Mouse (Mus musculus) hindbrain, embryonic 14.5 days (tissue): ENCODE measurements at regions not wholly inside any gene's neighbourhood (a gene's known extent, or its start where the extent isn't known, plus 50 kb on each side); places are given as distances from the start of the nearest gene placed in this dataset.

Experiments
- ATAC-seq: fragments of 200-750 bp; cut with Nextera tagmentation; 2 replicates; pipeline ENCODE4 v1.8.0; 2017; ENCODE audit warnings: moderate number of reproducible peaks, mild to moderate bottlenecking, moderate TSS enrichment, moderate library complexity; ENCODE audit not compliant: low FRiP score
- DNase-seq: peaks from one replicate; pipeline ENCODE4 v3.0.0-alpha.2; 2015; ENCODE audit warnings: low spot score
- H3K27ac ChIP-seq: fragments of 300-500 bp; sonication (generic); 2 replicates; pipeline ENCODE4 v1.5.1; 2014; ENCODE audit warnings: mild to moderate bottlenecking, moderate library complexity
- H3K27me3 ChIP-seq: fragments of 300-500 bp; sonication (generic); 2 replicates; pipeline ENCODE4 v1.6.1; 2014; ENCODE audit warnings: mild to moderate bottlenecking, low read length, mixed read lengths; ENCODE audit not compliant: control insufficient read depth, insufficient read depth
- H3K36me3 ChIP-seq: fragments of 300-500 bp; sonication (generic); replicated peaks from 2 replicates; pipeline ENCODE4 v1.6.1; 2014; ENCODE audit not compliant: control insufficient read depth, insufficient read depth
- H3K4me1 ChIP-seq: fragments of 300-500 bp; sonication (generic); replicated peaks from 2 replicates; pipeline ENCODE4 v1.6.1; 2014; ENCODE audit warnings: antibody characterized with exemption, low read length, mixed read lengths; ENCODE audit not compliant: control insufficient read depth, insufficient read depth
- H3K4me2 ChIP-seq: fragments of 300-500 bp; sonication (generic); replicated peaks from 2 replicates; pipeline ENCODE4 v1.6.1; 2014; ENCODE audit warnings: mild to moderate bottlenecking, moderate library complexity
- H3K4me3 ChIP-seq: fragments of 300-500 bp; sonication (generic); replicated peaks from 2 replicates; pipeline ENCODE4 v1.5.1; 2014; ENCODE audit warnings: mild to moderate bottlenecking, low read length
- H3K9ac ChIP-seq: fragments of 300-500 bp; sonication (generic); 2 replicates; pipeline ENCODE4 v1.6.1; 2014
- H3K9me3 ChIP-seq: fragments of 300-500 bp; sonication (generic); 2 replicates; pipeline ENCODE4 v1.6.1; 2016; ENCODE audit warnings: low read length; ENCODE audit not compliant: control insufficient read depth
- WGBS: fragments of 180-500 bp; shearing (Covaris S2); extraction: QIAGEN DNeasy Blood & Tissue Kit; methylation state at CpG from one replicate; pipeline ENCODE4 v1.1.7; 2014; 5-methylcytosine and 5-hydroxymethylcytosine counted together

GRCm38 (mm10) chr12:95054887-95055286, 637.1 kb upstream of the Flrt2 start:
- H3K27ac ChIP-seq: no peak overlapping the region
- H3K9me3 ChIP-seq: no peaks in the 10 kb centered on the region
- WGBS: 83% methylated on average over 3 of the region's 3 CpGs
- H3K27me3 ChIP-seq: no peaks in the 10 kb centered on the region
- H3K4me2 ChIP-seq: no peak overlapping the region
- H3K4me1 ChIP-seq: no peaks in the 10 kb centered on the region
- H3K9ac ChIP-seq: no peak overlapping the region
- H3K36me3 ChIP-seq: no peaks in the 10 kb centered on the region
- ATAC-seq (no peak), DNase-seq (no peak)
- no peak overlapping the region for H3K4me3 ChIP-seq

DNA sequence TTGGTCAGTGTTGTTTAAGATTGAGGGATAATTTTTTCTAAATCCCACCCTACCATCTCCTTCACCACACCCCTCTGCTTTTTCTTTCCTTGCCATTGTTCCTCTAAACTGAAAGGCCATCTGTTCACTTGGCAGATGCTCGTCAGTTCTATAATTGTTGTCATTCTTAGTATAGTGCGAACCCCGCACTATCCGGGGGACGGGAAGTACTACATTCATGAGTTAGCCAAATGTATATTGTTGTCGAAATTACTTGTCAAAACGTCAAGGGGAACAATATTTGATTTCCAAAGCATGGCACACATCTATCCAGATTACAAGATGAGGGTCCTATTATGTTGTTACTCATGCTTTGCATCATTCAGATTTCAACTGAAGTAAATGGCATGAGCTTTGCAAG, 635.1 kb upstream of the Flrt2 start:
- no peaks in the 10 kb centered on the region for H3K4me1 ChIP-seq
- H3K4me3 ChIP-seq: no peak overlapping the region
- H3K36me3 ChIP-seq: no peaks in the 10 kb centered on the region
- 45% methylated on average over 7 of the region's 7 CpGs for WGBS
- ATAC-seq (no peak; the same call in 1 of the 2 replicates), DNase-seq (no peak)
- H3K4me2 ChIP-seq: no peak overlapping the region
- no peaks in the 10 kb centered on the region for H3K9me3 ChIP-seq
- no peak overlapping the region for H3K9ac ChIP-seq
- no peaks in the 10 kb centered on the region for H3K27me3 ChIP-seq
- H3K27ac ChIP-seq: no peak overlapping the region

DNA sequence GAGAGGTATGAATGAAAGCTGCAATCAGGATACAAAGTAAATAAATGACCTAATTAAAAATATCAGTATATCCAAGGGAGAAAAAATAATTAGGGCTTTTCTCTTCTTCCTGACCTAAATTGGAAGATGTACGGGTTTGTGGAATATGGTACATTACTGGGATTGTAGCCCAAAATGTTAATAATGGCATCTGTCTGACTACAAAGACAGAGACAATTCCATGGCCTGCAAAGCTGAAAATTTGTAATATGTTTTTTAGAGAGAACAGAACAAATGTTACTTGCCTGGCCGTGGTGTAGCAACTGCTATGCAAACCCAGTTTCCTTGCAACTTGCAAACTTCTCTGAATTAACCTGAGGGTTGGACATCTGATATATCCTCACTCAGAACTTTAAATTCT, 632.6 kb upstream of the Flrt2 start:
- Histone ChIP-seq H3K4me3 (no peak overlapping the region), H3K9ac (no peak overlapping the region), H3K4me1 (no peaks in the 10 kb centered on the region), H3K9me3 (no peaks in the 10 kb centered on the region), H3K27me3 (no peaks in the 10 kb centered on the region), H3K36me3 (no peaks in the 10 kb centered on the region), H3K27ac (no peak overlapping the region), H3K4me2 (no peak overlapping the region)
- WGBS: 79% methylated on average over 2 of the region's 2 CpGs
- ATAC-seq (no peak), DNase-seq (no peak)

DNA sequence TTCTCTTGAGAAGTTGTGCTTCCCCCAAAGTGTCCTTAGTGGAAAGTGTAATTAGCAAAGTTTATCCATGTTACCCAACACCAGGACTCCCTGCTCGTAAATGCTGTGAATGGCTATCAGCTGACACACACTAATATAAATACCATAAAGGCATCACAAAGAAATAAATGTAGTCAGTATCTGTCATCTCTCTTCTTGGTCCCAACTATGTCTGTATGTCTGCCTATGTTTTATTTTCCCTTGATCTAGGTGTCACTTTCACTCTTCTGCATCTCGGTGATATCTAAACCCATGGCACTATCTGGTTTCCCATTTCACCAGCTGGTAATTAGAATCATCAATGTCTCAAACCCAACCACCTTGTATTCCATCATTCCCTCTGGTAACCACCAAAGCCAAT, 619.7 kb upstream of the Flrt2 start:
- H3K4me1 ChIP-seq: no peaks in the 10 kb centered on the region
- 91% methylated on average over 2 of the region's 2 CpGs for WGBS
- H3K9me3 ChIP-seq: no peaks in the 10 kb centered on the region
- H3K4me2 ChIP-seq: no peak overlapping the region
- H3K9ac ChIP-seq: no peak overlapping the region
- no peak for DNase-seq
- H3K36me3 ChIP-seq: no peaks in the 10 kb centered on the region
- H3K27me3 ChIP-seq: no peaks in the 10 kb centered on the region
- no peak for ATAC-seq
- H3K27ac ChIP-seq: no peak overlapping the region
- H3K4me3 ChIP-seq: no peak overlapping the region

GRCm38 (mm10) chr12:95119223-95119952, 572.6 kb upstream of the Flrt2 start:
- H3K9me3 ChIP-seq: no peaks in the 10 kb centered on the region
- ATAC-seq (no peak), DNase-seq (no peak)
- no peak overlapping the region for H3K9ac ChIP-seq
- 69% methylated on average over 3 of the region's 3 CpGs for WGBS
- H3K4me1 ChIP-seq: no peaks in the 10 kb centered on the region
- H3K4me3 ChIP-seq: no peak overlapping the region
- H3K36me3 ChIP-seq: no peaks in the 10 kb centered on the region
- H3K4me2 ChIP-seq: no peak overlapping the region
- H3K27me3 ChIP-seq: no peaks in the 10 kb centered on the region
- no peak overlapping the region for H3K27ac ChIP-seq

DNA sequence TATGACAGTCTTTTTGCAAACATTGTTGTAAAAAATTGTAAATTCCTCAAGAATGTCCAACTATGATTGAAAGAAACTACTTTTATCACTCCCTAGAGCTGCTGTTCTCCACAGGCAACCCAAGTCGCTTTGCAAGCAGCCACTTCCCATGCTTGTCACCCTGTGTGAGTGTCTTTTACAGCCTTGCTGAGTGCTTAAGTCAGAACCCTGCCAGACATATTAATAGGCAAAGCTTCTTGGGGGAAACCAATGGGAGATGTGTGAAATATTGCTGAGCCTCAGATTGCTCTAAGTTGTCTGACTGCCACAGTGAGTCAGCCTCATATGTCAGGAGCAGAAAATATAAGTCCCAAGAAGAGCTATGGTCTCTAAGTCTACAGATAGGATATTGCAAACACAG, 559.2 kb upstream of the Flrt2 start:
- no peaks in the 10 kb centered on the region for H3K27me3 ChIP-seq
- WGBS: 74% methylated on average over 1 of the region's 1 CpGs
- no peak overlapping the region for H3K4me3 ChIP-seq
- no peak overlapping the region for H3K9ac ChIP-seq
- H3K36me3 ChIP-seq: no peaks in the 10 kb centered on the region
- no peak overlapping the region for H3K27ac ChIP-seq
- no peaks in the 10 kb centered on the region for H3K9me3 ChIP-seq
- no peaks in the 10 kb centered on the region for H3K4me1 ChIP-seq
- ATAC-seq (no peak), DNase-seq (no peak)
- H3K4me2 ChIP-seq: no peak overlapping the region

- H3K4me1 ChIP-seq: no peaks in the 10 kb centered on the region
- no peaks in the 10 kb centered on the region for H3K9me3 ChIP-seq
- no peak overlapping the region for H3K4me3 ChIP-seq
- no peak overlapping the region for H3K9ac ChIP-seq
- no peak for DNase-seq
- no peak overlapping the region for H3K4me2 ChIP-seq
- 88% methylated on average over 4 of the region's 4 CpGs for WGBS
- no peak for ATAC-seq
- H3K36me3 ChIP-seq: no peaks in the 10 kb centered on the region
- H3K27ac ChIP-seq: no peak overlapping the region
- H3K27me3 ChIP-seq: no peaks in the 10 kb centered on the region
Observed at GRCm38 (mm10) chr12:95133482-95133881, 558.5 kb upstream of the Flrt2 start.

DNA sequence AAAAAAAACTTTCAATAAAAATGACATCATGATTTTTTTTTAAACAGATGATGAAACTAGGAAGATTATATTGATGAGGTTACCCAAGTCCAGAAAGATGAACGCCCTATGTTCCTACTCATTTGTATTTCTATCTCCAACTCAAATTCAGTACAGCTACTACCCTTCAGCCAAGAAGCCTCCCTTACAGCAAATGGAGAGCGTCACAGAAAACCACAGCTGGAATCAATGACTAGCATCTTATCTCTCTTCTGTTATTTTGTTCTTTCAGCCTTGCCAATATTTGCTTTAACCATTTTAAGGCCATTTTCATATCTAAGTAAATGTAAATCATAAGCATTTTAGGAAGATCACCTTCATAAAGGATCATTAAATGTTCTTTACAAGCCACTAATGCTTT, 553.9 kb upstream of the Flrt2 start:
- Histone ChIP-seq H3K9me3 (no peaks in the 10 kb centered on the region), H3K27me3 (no peaks in the 10 kb centered on the region), H3K4me3 (no peak overlapping the region), H3K9ac (no peak overlapping the region), H3K27ac (no peak overlapping the region), H3K4me1 (no peaks in the 10 kb centered on the region), H3K36me3 (no peaks in the 10 kb centered on the region), H3K4me2 (no peak overlapping the region)
- no peak for ATAC-seq
- 98% methylated on average over 2 of the region's 2 CpGs for WGBS
- DNase-seq: no peak

DNA sequence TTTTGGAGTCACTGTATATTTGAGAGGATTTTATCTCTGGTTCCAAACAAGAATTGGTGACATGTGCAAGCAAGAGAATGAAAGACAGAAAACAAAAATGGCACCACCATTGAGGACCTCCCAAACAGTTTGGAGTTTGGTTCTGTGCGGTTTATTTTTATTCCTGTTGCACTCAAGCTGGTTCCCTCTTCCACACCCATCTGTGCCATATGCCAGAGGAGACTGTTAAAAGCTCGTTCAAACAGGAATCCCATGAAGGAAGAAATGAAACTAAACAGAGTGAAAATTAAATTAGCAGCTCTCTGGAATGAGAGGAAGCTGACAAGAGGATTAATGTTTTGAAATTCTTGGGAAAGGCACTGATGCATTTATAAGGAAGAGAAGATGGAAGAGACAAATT, 521.0 kb upstream of the Flrt2 start:
- no peak overlapping the region for H3K4me2 ChIP-seq
- H3K27me3 ChIP-seq: no peaks in the 10 kb centered on the region
- no peaks in the 10 kb centered on the region for H3K4me1 ChIP-seq
- H3K9me3 ChIP-seq: no peaks in the 10 kb centered on the region
- ATAC-seq: no peak
- 61% methylated on average over 2 of the region's 2 CpGs for WGBS
- no peak for DNase-seq
- H3K27ac ChIP-seq: no peak overlapping the region
- H3K36me3 ChIP-seq: no peaks in the 10 kb centered on the region
- H3K9ac ChIP-seq: no peak overlapping the region
- H3K4me3 ChIP-seq: no peak overlapping the region
